7 mouse cellular contexts compared by ENCODE assay signal in genomic region chr15:27629046-27629445, GRCm38 (mm10). TPM values are rescaled to one million over a fixed set of nuclear protein-coding genes. Genes with fewer than 3 reads are reported as not detected.
A peak's percentile ranks its signal among the peaks of the same experiment; 100 is the strongest.
DNase-seq lines count a peak whose midpoint lies in the region; ATAC-seq and TF ChIP-seq lines count a peak whose summit lies in the region.

No protein-coding gene starts in this region.

- H3K27me3 ChIP-seq in lung, postnatal 0 days (replicated peaks; ENCODE audit: insufficient read depth, low read length) = no peaks in the 10 kb centered on the region
- no peaks in the 10 kb centered on the region for H3K27me3 ChIP-seq in forebrain, embryonic 15.5 days
- no peaks in the 10 kb centered on the region for H3K27me3 ChIP-seq in limb, embryonic 14.5 days (ENCODE audit: control insufficient read depth, insufficient read depth, low read length)
- no peaks in the 10 kb centered on the region for H3K27me3 ChIP-seq in stomach, embryonic 15.5 days (replicated peaks)

- no peak overlapping the region for H3K4me3 ChIP-seq in lung, postnatal 0 days (ENCODE audit: low read depth, low read length)
- no peak overlapping the region for H3K4me3 ChIP-seq in forebrain, embryonic 15.5 days
- peak overlapping the region; percentile 78; the same call in 1 of the 2 replicates for H3K4me3 ChIP-seq in limb, embryonic 14.5 days (replicated peaks; ENCODE audit: low read length)
- H3K4me3 ChIP-seq in stomach, embryonic 15.5 days (replicated peaks) = no peak overlapping the region

- 74% methylated on average over 4 of the region's 4 CpGs for WGBS in lung, postnatal 0 days
- 64% methylated on average over 4 of the region's 4 CpGs for WGBS in forebrain, embryonic 15.5 days
- WGBS in limb, embryonic 14.5 days = 83% methylated on average over 4 of the region's 4 CpGs
- 74% methylated on average over 4 of the region's 4 CpGs for whole genome bisulfite sequencing in stomach, embryonic 15.5 days

- no peak for TF ChIP-seq POLR2A in limb, embryonic 14.5 days (IDR thresholded peaks at IDR 0.05; ENCODE audit: borderline replicate concordance, extremely low read depth, insufficient read depth, insufficient read length)

- no peak for DNase-seq in lung, postnatal 0 days (ENCODE audit: low spot score)
- no peak for DNase-seq in lung, postnatal 14 days
- no peak for DNase-seq in limb, embryonic 14.5 days (ENCODE audit: low spot score)
- DNase-seq in frontal cortex, postnatal 36 days (ENCODE audit: low spot score in 2 of 2) = no peak
- no peak for DNase-seq in adrenal gland, postnatal 25 days

- peak overlapping the region; percentile 70 for H3K4me2 ChIP-seq in lung, postnatal 0 days (replicated peaks; ENCODE audit: low read depth, low read length)
- H3K4me2 ChIP-seq in forebrain, embryonic 15.5 days (replicated peaks) = peak overlapping the region; percentile 77; the same call in 1 of the 2 replicates
- H3K4me2 ChIP-seq in limb, embryonic 14.5 days (replicated peaks; ENCODE audit: low read depth, low read length, severe bottlenecking) = peak overlapping the region; percentile 86
- peak overlapping the region; percentile 84 for H3K4me2 ChIP-seq in stomach, embryonic 15.5 days

- no peak for TF ChIP-seq EP300 in lung, postnatal 0 days (IDR thresholded peaks at IDR 0.05)

- peaks cover 6% of the 10 kb centered on the region; the same call in 1 of the 2 replicates for H3K4me1 ChIP-seq in lung, postnatal 0 days (ENCODE audit: insufficient read depth, low read depth, low read length)
- peaks cover 21% of the 10 kb centered on the region for H3K4me1 ChIP-seq in forebrain, embryonic 15.5 days
- H3K4me1 ChIP-seq in limb, embryonic 14.5 days (ENCODE audit: control insufficient read depth, insufficient read depth, low read length) = peaks cover 14% of the 10 kb centered on the region
- H3K4me1 ChIP-seq in stomach, embryonic 15.5 days = peaks cover 9% of the 10 kb centered on the region

- no peaks in the 10 kb centered on the region for H3K36me3 ChIP-seq in lung, postnatal 0 days (ENCODE audit: insufficient read depth, low read length)
- H3K36me3 ChIP-seq in forebrain, embryonic 15.5 days = 0 out of 2 replicates have a peak, but pooled peaks cover 3% of the 10 kb centered on the region
- peaks cover 13% of the 10 kb centered on the region; the same call in 1 of the 2 replicates for H3K36me3 ChIP-seq in limb, embryonic 14.5 days (ENCODE audit: control insufficient read depth, insufficient read depth, low read length)
- 0 out of 2 replicates have a peak, but pooled peaks cover 3% of the 10 kb centered on the region for H3K36me3 ChIP-seq in stomach, embryonic 15.5 days

- TF ChIP-seq CTCF in lung, postnatal 0 days (IDR thresholded peaks at IDR 0.05) = no peak

- H3K27ac ChIP-seq in lung, postnatal 0 days (ENCODE audit: low read length) = no peak overlapping the region
- no peak overlapping the region for H3K27ac ChIP-seq in forebrain, embryonic 15.5 days (replicated peaks)
- no peak overlapping the region for H3K27ac ChIP-seq in limb, embryonic 14.5 days (replicated peaks; ENCODE audit: low read depth, low read length)
- H3K27ac ChIP-seq in stomach, embryonic 15.5 days = no peak overlapping the region

- ATAC-seq in lung, postnatal 0 days = no peak
- ATAC-seq in forebrain, embryonic 15.5 days (replicated peaks) = no peak
- ATAC-seq in limb, embryonic 14.5 days (ENCODE audit: low FRiP score, low read depth) = no peak
- ATAC-seq in stomach, embryonic 15.5 days (ENCODE audit: insufficient read depth, low FRiP score, low read depth) = no peak

- H3K9ac ChIP-seq in lung, postnatal 0 days (replicated peaks; ENCODE audit: low read depth) = 0 out of 2 replicates have a peak overlapping the region, but pooled peaks have one; percentile 4
- H3K9ac ChIP-seq in forebrain, embryonic 15.5 days (replicated peaks) = no peak overlapping the region
- H3K9ac ChIP-seq in limb, embryonic 14.5 days (ENCODE audit: low read depth, low read length, severe bottlenecking) = 0 out of 2 replicates have a peak overlapping the region, but pooled peaks have one; percentile 81
- H3K9ac ChIP-seq in stomach, embryonic 15.5 days = no peak overlapping the region

- H3K9me3 ChIP-seq in lung, postnatal 0 days (ENCODE audit: low read length) = no peaks in the 10 kb centered on the region
- no peaks in the 10 kb centered on the region for H3K9me3 ChIP-seq in forebrain, embryonic 15.5 days
- no peaks in the 10 kb centered on the region for H3K9me3 ChIP-seq in limb, embryonic 14.5 days (ENCODE audit: control insufficient read depth, low read length)
- H3K9me3 ChIP-seq in stomach, embryonic 15.5 days = no peaks in the 10 kb centered on the region

RNA-seq across cellular contexts. Expression of gene Otulin, which starts 1.4 kb away (rescaled TPM):
- polyA plus RNA-seq in lung, postnatal 0 days (2015; fragmentation: Nextera tagmentation; extraction: Ambion mirVana) = 26.2 and 29.4 TPM in 2 replicates
- 28.6 and 30.7 TPM in 2 replicates for polyA plus RNA-seq in forebrain, embryonic 15.5 days (2015; fragmentation: Nextera tagmentation; extraction: Ambion mirVana)
- polyA plus RNA-seq in limb, embryonic 14.5 days (2012; rRNA removed) = 21.4 and 25.7 TPM in 2 replicates
- 42.7 and 43.0 TPM in 2 replicates for polyA plus RNA-seq in limb, embryonic 14.5 days (2014; fragmentation: Nextera tagmentation; extraction: Ambion mirVana)
- 30.4 and 31.7 TPM in 2 replicates for polyA plus RNA-seq in stomach, embryonic 15.5 days (2015; fragmentation: Nextera tagmentation; extraction: Ambion mirVana)
- total RNA-seq in adrenal gland, postnatal 25 days (2021) = 36.3 and 42.4 TPM in 2 replicates

RNA-seq across cellular contexts. Expression of gene Otulinl, which starts 52.3 kb away (rescaled TPM):
- polyA plus RNA-seq in lung, postnatal 0 days (2015; fragmentation: Nextera tagmentation; extraction: Ambion mirVana) = 38.9 and 58.5 TPM in 2 replicates
- 10.2 and 12.5 TPM in 2 replicates for polyA plus RNA-seq in forebrain, embryonic 15.5 days (2015; fragmentation: Nextera tagmentation; extraction: Ambion mirVana)
- 9.0 and 9.6 TPM in 2 replicates for polyA plus RNA-seq in limb, embryonic 14.5 days (2012; rRNA removed)
- 20.6 and 24.4 TPM in 2 replicates for polyA plus RNA-seq in limb, embryonic 14.5 days (2014; fragmentation: Nextera tagmentation; extraction: Ambion mirVana)
- 17.1 and 18.1 TPM in 2 replicates for polyA plus RNA-seq in stomach, embryonic 15.5 days (2015; fragmentation: Nextera tagmentation; extraction: Ambion mirVana)
- 3.6 and 4.3 TPM in 2 replicates for total RNA-seq in adrenal gland, postnatal 25 days (2021)

Comparison
In these comparisons a context has a peak if more than half of its experiments do, and no peak if none do; other contexts are left out.
1. H3K9ac ChIP-seq: peak in lung, postnatal 0 days (single experiment) and limb, embryonic 14.5 days (single experiment); none in forebrain, embryonic 15.5 days (single experiment) and stomach, embryonic 15.5 days (single experiment).
2. Peak in every context shown above with its lines, with median percentiles within 50 percentile points of each other: H3K4me2 ChIP-seq.